Mouse (Mus musculus) adrenal gland, postnatal 36 days (tissue): ENCODE measurements around the gene Tedc1. TPM values are rescaled to one million over a fixed set of nuclear protein-coding genes. Genes with fewer than 3 reads are reported as not detected.

Experiments
- DNase-seq, 2 experiments: peaks; one replicate each; pipeline ENCODE4 v3.0.0; 2021; ENCODE audit warnings: mixed read lengths in 1 of 2
- total RNA-seq, 2 experiments: library from RNA; stranded (reverse); gene quantifications; 2 replicates each; pipeline ENCODE4 v1.2.3; 2021

The Tedc1 gene
- total RNA-seq, 2 experiments from 2014 or later: 1.7 TPM

- DNase-seq: no peak
These were observed 45.8 kb downstream of the Tedc1 start for GRCm38 (mm10) chr12:113202008-113202407.

GRCm38 (mm10) chr12:113203522-113203921 is 47.3 kb downstream of the Tedc1 start:
- DNase-seq: no peak

GRCm38 (mm10) chr12:113205251-113205942 is 49.2 kb downstream of the Tedc1 start:
- peak in 1 of 2 experiments; percentile 43 for DNase-seq

- DNase-seq: peak; percentile 42 to 46
These were observed 51.5 kb downstream of the Tedc1 start for GRCm38 (mm10) chr12:113207737-113208136.

- peak; percentile 50 to 56 for DNase-seq
These were observed 54.6 kb downstream of the Tedc1 start for GRCm38 (mm10) chr12:113210586-113211378.

- no peak for DNase-seq
These were observed 55.6 kb downstream of the Tedc1 start for GRCm38 (mm10) chr12:113211772-113212171.

- no peak for DNase-seq
These were observed 56.2 kb downstream of the Tedc1 start for GRCm38 (mm10) chr12:113212326-113212924.

- no peak for DNase-seq
These were observed 57.0 kb downstream of the Tedc1 start for GRCm38 (mm10) chr12:113213226-113213625.

- no peak for DNase-seq
These were observed 58.0 kb downstream of the Tedc1 start for GRCm38 (mm10) chr12:113214072-113214808.

- DNase-seq: no peak
These were observed 58.9 kb downstream of the Tedc1 start for GRCm38 (mm10) chr12:113214972-113215666.

Other genes starting within 250 kb of the Tedc1 start
- gene Jag2, start 226.6 kb upstream of the Tedc1 start, total RNA-seq: 1 to 10 TPM; 4.3 to 6.5 TPM
- gene Nudt14, start 214.3 kb upstream of the Tedc1 start, total RNA-seq: 10 to 100 TPM; 26.5 to 34.7 TPM
- gene Btbd6, start 179.9 kb upstream of the Tedc1 start, total RNA-seq: 10 to 100 TPM; 15.5 to 23.7 TPM
- gene Brf1, start 155.7 kb upstream of the Tedc1 start, total RNA-seq: 10 to 100 TPM; 42.9 to 49.6 TPM
- gene Pacs2, start 141.9 kb upstream of the Tedc1 start, total RNA-seq: 10 to 100 TPM; 39.7 to 46.3 TPM
- gene Tex22, start 81.9 kb upstream of the Tedc1 start, total RNA-seq: under 1 TPM in 1 of 2 experiments, not detected in 1; 0.46 TPM
- gene Mta1, start 58.1 kb upstream of the Tedc1 start, total RNA-seq: 10 to 100 TPM; 76.8 to 99.8 TPM
- 10 to 100 TPM; 51.8 to 52.5 TPM for gene Crip2, start 16.2 kb upstream of the Tedc1 start, total RNA-seq
- gene Crip1, start 10.1 kb upstream of the Tedc1 start, total RNA-seq: 10 to 100 TPM; 44.1 to 71.1 TPM
- 1 to 10 TPM; 4.5 to 7.4 TPM for gene Tmem121, start 29.5 kb downstream of the Tedc1 start, total RNA-seq